Mouse (Mus musculus) liver, embryonic 11.5 days (tissue): ENCODE data around the gene Mrpl58. TPM values are rescaled to one million over a fixed set of nuclear protein-coding genes. Genes with fewer than 3 reads are reported as not detected.

ENCODE experiments used
- ATAC-seq: fragments of 200-750 bp; cut with Nextera tagmentation; replicated peaks from 2 replicates; pipeline ENCODE4 v1.8.0; 2017; ENCODE audit warnings: moderate number of reproducible peaks, mild to moderate bottlenecking, moderate TSS enrichment, moderate library complexity; ENCODE audit not compliant: low FRiP score
- DNase-seq: peaks from one replicate; pipeline ENCODE4 v3.0.0-alpha.2; 2017; ENCODE audit warnings: low spot score
- H3K27ac ChIP-seq: fragments of 300-500 bp; sonication (generic); 2 replicates; pipeline ENCODE4 v1.5.1; 2014; ENCODE audit warnings: mild to moderate bottlenecking, low read depth, low read length, control low read depth
- H3K27me3 ChIP-seq: fragments of 300-500 bp; sonication (generic); replicated peaks from 2 replicates; pipeline ENCODE4 v1.6.1; 2014; ENCODE audit warnings: low read length, mixed read lengths; ENCODE audit not compliant: control insufficient read depth, insufficient read depth
- H3K36me3 ChIP-seq: fragments of 300-500 bp; sonication (generic); 2 replicates; pipeline ENCODE4 v1.6.1; 2014; ENCODE audit warnings: mild to moderate bottlenecking, low read length, moderate library complexity, mixed read lengths; ENCODE audit not compliant: control insufficient read depth, insufficient read depth
- H3K4me1 ChIP-seq: fragments of 300-500 bp; sonication (generic); replicated peaks from 2 replicates; pipeline ENCODE4 v1.6.1; 2014; ENCODE audit warnings: low read length, mixed read lengths; ENCODE audit not compliant: control insufficient read depth, insufficient read depth
- H3K4me2 ChIP-seq: fragments of 300-500 bp; sonication (generic); 2 replicates; pipeline ENCODE4 v1.6.1; 2014; ENCODE audit warnings: mild to moderate bottlenecking, control low read depth, moderate library complexity
- H3K4me3 ChIP-seq: fragments of 300-500 bp; sonication (generic); 2 replicates; pipeline ENCODE4 v1.5.1; 2014; ENCODE audit warnings: low read depth, low read length, control low read depth
- H3K9ac ChIP-seq: fragments of 300-500 bp; sonication (generic); 2 replicates; pipeline ENCODE4 v1.6.1; 2014; ENCODE audit warnings: low read depth, low read length, control low read depth
- H3K9me3 ChIP-seq: fragments of 300-500 bp; sonication (generic); 2 replicates; pipeline ENCODE4 v1.6.1; 2016; ENCODE audit warnings: low read length, inconsistent platforms, mixed read lengths; ENCODE audit not compliant: control insufficient read depth
- WGBS: fragments of 180-500 bp; shearing (Covaris S2); extraction: QIAGEN DNeasy Blood & Tissue Kit; methylation state at CpG from one replicate; pipeline ENCODE4 v1.1.7; 2014; 5-methylcytosine and 5-hydroxymethylcytosine counted together
- polyA plus RNA-seq: library from polyadenylated mRNA; unstranded; fragments of >200 nt; fragmentation: Nextera tagmentation; extraction: Ambion mirVana; gene quantifications from 2 replicates; pipeline ENCODE4 v1.2.1, GENCODE M21; 2014

Gene Mrpl58
- polyA plus RNA-seq, 1 experiment from 2014 or later: 165 TPM

- Histone ChIP-seq H3K9ac (peak within 1 kb of the TSS; percentile 16; the same call in 1 of the 2 replicates), H3K4me1 (peaks cover 10% of the 10 kb centered on the region; the same call in 1 of the 2 replicates), H3K9me3 (no peaks in the 10 kb centered on the region), H3K36me3 (no peaks in the 10 kb centered on the region), H3K4me2 (peak within 1 kb of the TSS; percentile 89), H3K27me3 (peaks cover 42% of the 10 kb centered on the region), H3K4me3 (peak within 1 kb of the TSS; percentile 49), H3K27ac (no peak within 1 kb of the TSS)
- ATAC-seq (peak; percentile 62; the same call in 1 of the 2 replicates), DNase-seq (peak; percentile 68)
- WGBS: 2% methylated on average over 38 of the region's 39 CpGs
Measured at GRCm38 (mm10) chr11:115367395-115367944, 36.1 kb upstream of the Mrpl58 start, which contains the start of gene Hid1. Gene Hid1 (minus strand): TSS chr11:115367756.

DNA sequence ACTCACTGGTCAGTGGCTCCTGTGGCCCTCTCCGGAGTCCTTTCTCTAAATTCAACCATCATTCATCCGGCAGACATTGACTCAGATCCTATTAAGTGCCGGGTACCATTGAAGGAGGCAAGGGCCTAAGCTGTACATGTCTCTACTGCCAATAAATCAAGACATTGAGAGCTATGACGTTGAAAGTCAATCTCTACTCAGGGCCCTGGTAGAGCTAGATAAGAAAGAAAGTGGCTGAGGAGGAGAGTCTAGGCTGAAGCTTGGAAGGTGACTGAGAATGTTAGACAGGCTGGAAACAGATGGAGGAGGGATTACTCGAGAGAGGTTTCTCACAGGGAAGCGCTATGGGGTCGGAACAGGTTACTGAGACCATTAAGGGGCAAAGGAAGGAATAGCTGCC lies 33.2 kb upstream of the Mrpl58 start:
- no peak overlapping the region for H3K9ac ChIP-seq
- H3K36me3 ChIP-seq: no peaks in the 10 kb centered on the region
- 48% methylated on average over 7 of the region's 7 CpGs for WGBS
- H3K9me3 ChIP-seq: no peaks in the 10 kb centered on the region
- H3K27me3 ChIP-seq: peaks cover 68% of the 10 kb centered on the region
- H3K4me3 ChIP-seq: no peak overlapping the region
- peaks cover 14% of the 10 kb centered on the region for H3K4me1 ChIP-seq
- H3K4me2 ChIP-seq: no peak overlapping the region
- ATAC-seq: no peak
- no peak for DNase-seq
- no peak overlapping the region for H3K27ac ChIP-seq

DNA sequence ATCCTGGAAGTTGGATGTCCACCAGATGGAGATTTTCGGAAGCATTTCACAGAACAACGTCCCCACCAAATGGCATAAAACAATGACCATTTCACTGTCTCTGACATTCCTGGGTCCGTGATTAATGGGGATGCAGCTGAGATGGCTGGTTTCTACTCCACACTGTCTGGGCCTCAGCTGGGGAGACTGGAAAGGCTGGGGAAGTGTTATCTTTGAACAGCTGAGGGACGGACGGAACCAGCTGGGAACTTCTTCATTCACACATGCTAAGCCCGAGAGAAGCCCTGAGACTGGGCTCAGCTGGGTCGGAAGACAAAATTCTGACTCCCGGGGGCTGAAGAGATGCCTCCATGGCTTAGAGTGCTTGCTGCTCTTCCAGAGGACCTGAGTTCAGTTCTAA lies 32.2 kb upstream of the Mrpl58 start:
- H3K27me3 ChIP-seq: peaks cover 71% of the 10 kb centered on the region
- peaks cover 14% of the 10 kb centered on the region for H3K4me1 ChIP-seq
- no peaks in the 10 kb centered on the region for H3K36me3 ChIP-seq
- no peak overlapping the region for H3K9ac ChIP-seq
- ATAC-seq (no peak), DNase-seq (no peak)
- WGBS: 56% methylated on average over 8 of the region's 8 CpGs
- H3K9me3 ChIP-seq: no peaks in the 10 kb centered on the region
- H3K4me3 ChIP-seq: no peak overlapping the region
- no peak overlapping the region for H3K4me2 ChIP-seq
- H3K27ac ChIP-seq: no peak overlapping the region

DNA sequence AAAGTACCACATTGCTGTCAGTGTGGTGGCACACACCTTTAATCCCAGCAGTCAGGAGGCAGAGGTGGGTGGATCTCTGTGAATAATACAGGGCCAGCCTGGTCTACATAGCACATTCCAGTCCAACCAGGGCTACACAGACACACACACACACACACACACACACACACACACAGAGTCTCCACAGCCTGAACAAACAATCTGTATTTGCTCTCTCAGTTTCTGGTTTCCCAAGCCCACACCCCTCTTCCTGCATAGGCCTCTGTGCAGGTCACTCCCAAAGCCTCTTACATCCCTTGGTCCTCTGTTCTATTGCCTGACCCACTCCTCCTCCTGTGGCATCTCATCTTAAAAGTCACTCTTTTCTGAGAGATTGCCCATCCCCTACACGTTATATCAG lies 31.5 kb upstream of the Mrpl58 start:
- Histone ChIP-seq H3K27ac (no peak overlapping the region), H3K9ac (no peak overlapping the region), H3K27me3 (peaks cover 64% of the 10 kb centered on the region), H3K4me3 (no peak overlapping the region), H3K4me2 (no peak overlapping the region), H3K9me3 (no peaks in the 10 kb centered on the region), H3K4me1 (peaks cover 11% of the 10 kb centered on the region), H3K36me3 (no peaks in the 10 kb centered on the region)
- 54% methylated on average over 1 of the region's 1 CpGs for WGBS
- no peak for ATAC-seq
- DNase-seq: no peak

DNA sequence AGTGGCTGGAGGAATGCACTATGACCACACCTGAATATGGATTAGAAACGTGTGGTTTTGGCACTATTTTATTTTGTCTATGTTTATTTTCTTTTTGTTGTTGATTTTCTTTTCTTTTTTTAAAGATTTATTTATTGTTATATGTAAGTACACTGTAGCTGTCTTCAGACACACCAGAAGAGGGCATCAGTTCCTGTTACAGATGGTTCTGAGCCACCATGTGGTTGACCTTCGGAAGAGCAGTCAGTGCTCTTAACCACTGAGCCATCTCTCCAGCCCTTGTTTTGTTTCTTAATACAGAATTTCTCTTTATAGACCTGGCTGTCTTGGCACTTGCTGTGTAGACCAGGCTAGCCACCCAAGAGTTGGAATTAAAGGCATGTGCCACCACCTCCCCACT lies 30.8 kb upstream of the Mrpl58 start:
- DNase-seq (no peak), ATAC-seq (no peak)
- Histone ChIP-seq H3K27me3 (peaks cover 57% of the 10 kb centered on the region), H3K4me3 (no peak overlapping the region), H3K27ac (no peak overlapping the region), H3K9ac (no peak overlapping the region), H3K36me3 (no peaks in the 10 kb centered on the region), H3K4me2 (no peak overlapping the region), H3K4me1 (peaks cover 4% of the 10 kb centered on the region; the same call in 1 of the 2 replicates), H3K9me3 (no peaks in the 10 kb centered on the region)
- 28% methylated on average over 2 of the region's 2 CpGs for WGBS

DNA sequence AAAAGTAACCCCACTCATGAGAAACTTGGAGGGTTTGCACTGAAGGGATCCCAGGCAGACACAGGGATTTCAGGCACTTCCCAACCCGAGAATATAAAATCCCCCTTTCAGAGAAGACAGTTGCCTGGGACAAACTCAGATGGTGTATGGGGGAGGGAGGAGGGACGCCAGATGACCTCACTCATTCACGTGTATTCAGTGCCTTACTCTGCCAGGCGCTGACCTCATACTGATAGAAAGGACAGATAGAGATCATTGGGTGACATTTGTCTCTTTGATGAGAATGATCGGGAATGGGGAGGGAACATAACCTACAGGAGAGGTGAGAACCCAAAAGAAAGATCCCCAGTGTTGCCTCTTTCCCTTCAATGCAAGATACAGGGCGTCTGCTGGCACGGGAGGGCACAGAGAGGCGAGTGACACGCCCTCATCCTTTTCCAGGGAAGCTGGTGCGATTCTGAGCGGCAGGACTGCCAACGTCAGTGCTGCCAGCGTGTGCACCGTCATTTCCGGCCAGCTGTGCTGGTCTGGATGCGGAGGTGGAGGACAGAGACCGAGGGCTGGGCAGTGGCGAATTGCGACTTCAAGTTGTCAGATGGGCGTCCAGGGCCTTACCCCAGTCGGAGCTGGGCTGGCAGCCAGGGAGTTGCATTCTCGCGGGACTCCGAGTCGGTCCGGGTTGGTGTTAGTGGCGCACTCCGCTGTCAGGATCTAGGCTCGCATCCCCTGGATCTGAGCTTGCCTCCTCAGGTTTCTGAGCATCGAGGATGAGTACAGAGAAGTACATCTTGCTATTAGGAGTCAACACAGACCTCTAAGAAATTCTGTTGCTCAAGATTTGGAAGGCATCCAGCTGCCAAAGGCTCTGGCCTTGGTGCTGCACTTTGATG lies 29.5 kb upstream of the Mrpl58 start:
- H3K4me2 ChIP-seq: peak overlapping the region; percentile 49
- peaks cover 4% of the 10 kb centered on the region; the same call in 1 of the 2 replicates for H3K4me1 ChIP-seq
- 3% methylated on average over 30 of the region's 30 CpGs for WGBS
- no peak overlapping the region for H3K27ac ChIP-seq
- peak overlapping the region; percentile 32 for H3K4me3 ChIP-seq
- peaks cover 47% of the 10 kb centered on the region for H3K27me3 ChIP-seq
- no peaks in the 10 kb centered on the region for H3K9me3 ChIP-seq
- DNase-seq: no peak
- H3K36me3 ChIP-seq: no peaks in the 10 kb centered on the region
- peak overlapping the region; percentile 6; the same call in 1 of the 2 replicates for H3K9ac ChIP-seq
- no peak for ATAC-seq

- no peak overlapping the region for H3K4me3 ChIP-seq
- no peaks in the 10 kb centered on the region for H3K9me3 ChIP-seq
- H3K36me3 ChIP-seq: no peaks in the 10 kb centered on the region
- no peak for ATAC-seq
- H3K9ac ChIP-seq: no peak overlapping the region
- H3K4me1 ChIP-seq: peaks cover 4% of the 10 kb centered on the region; the same call in 1 of the 2 replicates
- peak overlapping the region; percentile 49; the same call in 1 of the 2 replicates for H3K4me2 ChIP-seq
- no peak overlapping the region for H3K27ac ChIP-seq
- WGBS: 59% methylated on average over 12 of the region's 12 CpGs
- no peak for DNase-seq
- H3K27me3 ChIP-seq: peaks cover 46% of the 10 kb centered on the region
Measured at GRCm38 (mm10) chr11:115374695-115375425, 28.7 kb upstream of the Mrpl58 start.

- no peaks in the 10 kb centered on the region for H3K36me3 ChIP-seq
- no peak overlapping the region for H3K27ac ChIP-seq
- peaks cover 44% of the 10 kb centered on the region for H3K27me3 ChIP-seq
- 66% methylated on average over 7 of the region's 7 CpGs for WGBS
- H3K4me3 ChIP-seq: no peak overlapping the region
- DNase-seq (no peak), ATAC-seq (no peak)
- H3K4me2 ChIP-seq: no peak overlapping the region
- no peaks in the 10 kb centered on the region for H3K9me3 ChIP-seq
- H3K4me1 ChIP-seq: peaks cover 4% of the 10 kb centered on the region; the same call in 1 of the 2 replicates
- H3K9ac ChIP-seq: no peak overlapping the region
Measured at GRCm38 (mm10) chr11:115376722-115377121, 26.8 kb upstream of the Mrpl58 start.
